8 mouse cellular contexts compared by ENCODE assay signal in the genomic region with DNA sequence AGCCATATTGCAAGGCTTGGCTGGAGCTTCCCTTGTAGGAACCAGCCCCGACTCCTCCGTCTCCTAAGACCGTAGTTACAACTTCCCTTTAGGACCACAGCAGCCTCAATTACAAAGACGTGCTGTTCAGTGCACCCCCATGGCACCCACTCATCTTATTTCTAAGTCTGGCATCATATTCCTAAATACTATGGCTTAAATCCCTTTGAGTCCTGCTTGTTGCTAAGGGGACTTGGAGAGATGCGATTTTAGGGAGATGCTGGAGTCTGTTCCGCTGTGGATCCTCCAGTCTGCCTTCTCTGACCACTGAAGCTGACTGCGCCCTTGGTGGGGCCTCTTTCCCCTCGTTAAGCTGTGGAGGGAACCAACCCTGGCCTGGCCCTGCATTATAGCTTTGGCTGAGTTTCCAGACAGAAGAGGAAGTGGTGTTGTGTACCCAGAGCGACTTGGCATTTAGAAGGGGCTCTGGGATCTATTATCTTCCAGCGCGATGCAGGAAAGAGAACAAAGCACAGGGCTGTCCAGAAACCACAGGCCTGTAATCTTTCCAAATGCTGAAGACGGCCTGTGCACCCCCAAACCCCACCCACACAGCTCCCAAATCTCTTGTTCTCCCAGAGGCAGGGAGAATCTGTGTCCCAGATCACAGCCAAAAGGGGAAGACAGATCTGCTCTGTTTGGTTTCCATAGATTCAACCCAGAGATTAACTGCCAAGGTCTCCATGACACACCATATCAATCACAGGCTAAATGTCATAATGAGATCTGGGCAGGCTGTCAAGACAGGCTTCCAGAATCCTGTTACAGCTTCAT. TPM values are rescaled to one million over a fixed set of nuclear protein-coding genes. Genes with fewer than 3 reads are reported as not detected.
DNase-seq lines count a peak whose midpoint lies in the region; ATAC-seq lines count a peak whose summit lies in the region.

No protein-coding gene starts in this region.

- H3K36me3 ChIP-seq in lung, embryonic 16.5 days (ENCODE audit: control insufficient read depth, insufficient read depth, low read length), result no peaks in the 10 kb centered on the region

- H3K27ac ChIP-seq in lung, embryonic 16.5 days (ENCODE audit: low read length), result peak overlapping the region; percentile 87

- H3K4me2 ChIP-seq in lung, embryonic 16.5 days (ENCODE audit: low read depth, low read length), result no peak overlapping the region

- no peaks in the 10 kb centered on the region for H3K9me3 ChIP-seq in lung, embryonic 16.5 days (ENCODE audit: control insufficient read depth, low read length)

- peaks cover 28% of the 10 kb centered on the region for H3K4me1 ChIP-seq in lung, embryonic 16.5 days (replicated peaks; ENCODE audit: control insufficient read depth, insufficient read depth, low read length)

- ATAC-seq in common myeloid progenitor, adult 5-6 weeks (replicated peaks; ENCODE audit: low read depth, poor library complexity, severe bottlenecking), result peak; percentile 86
- peak; percentile 86 for ATAC-seq in lung, embryonic 16.5 days (ENCODE audit: low read depth)

- no peak overlapping the region for H3K4me3 ChIP-seq in lung, embryonic 16.5 days (ENCODE audit: low read length)

- peak; percentile 13 for DNase-seq in cerebellum, postnatal 14 days
- no peak for DNase-seq in cerebellum, adult 11-12 months
- DNase-seq in heart, adult 8-10 months (ENCODE audit: low spot score), result peak; percentile 41
- peak; percentile 55 for DNase-seq in layer of hippocampus, adult 9-10 months (ENCODE audit: low spot score)
- peak; percentile 45 for DNase-seq in right cerebral cortex, postnatal 25 days
- no peak for DNase-seq in embryo, embryonic 10.5 days (ENCODE audit: low spot score)

- WGBS in lung, embryonic 16.5 days, result 41% methylated on average over 12 of the region's 12 CpGs

- H3K9ac ChIP-seq in lung, embryonic 16.5 days (ENCODE audit: low read length), result no peak overlapping the region

- H3K27me3 ChIP-seq in lung, embryonic 16.5 days (ENCODE audit: control insufficient read depth, insufficient read depth, low read depth, low read length), result no peaks in the 10 kb centered on the region

RNA-seq across cellular contexts. Expression of a gene that starts 7.4 kb away (rescaled TPM):
- total RNA-seq in common myeloid progenitor, adult 5-6 weeks (2017), result not detected in 2 replicates
- under 1 TPM in 2 of 4 experiments, not detected in 2; 0.37 to 0.47 TPM for total RNA-seq in heart, adult 8-10 months (2022)
- not detected in 2 replicates for polyA plus RNA-seq in lung, embryonic 16.5 days (2015; fragmentation: Nextera tagmentation; extraction: Ambion mirVana)

RNA-seq across cellular contexts. Expression of a gene that starts 43.4 kb away (rescaled TPM):
- 7.2 and 9.1 TPM in 2 replicates for total RNA-seq in common myeloid progenitor, adult 5-6 weeks (2017)
- 10 to 100 TPM; 29.6 to 38.3 (median 33.6) TPM for total RNA-seq in heart, adult 8-10 months (2022)
- 7.2 and 8.9 TPM in 2 replicates for polyA plus RNA-seq in lung, embryonic 16.5 days (2015; fragmentation: Nextera tagmentation; extraction: Ambion mirVana)

RNA-seq across cellular contexts. Expression of a gene that starts 44.0 kb away (rescaled TPM):
- not detected in 2 replicates for total RNA-seq in common myeloid progenitor, adult 5-6 weeks (2017)
- total RNA-seq in heart, adult 8-10 months (2022), result 1 to 10 TPM; 1.4 to 3.6 (median 2.5) TPM
- 0.28 and 0.43 TPM in 2 replicates for polyA plus RNA-seq in lung, embryonic 16.5 days (2015; fragmentation: Nextera tagmentation; extraction: Ambion mirVana)

Comparison
In these comparisons a context has a peak if more than half of its experiments do, and no peak if none do; other contexts are left out.
1. DNase-seq: peak in cerebellum, postnatal 14 days (2 of 2), heart, adult 8-10 months (single experiment), layer of hippocampus, adult 9-10 months (single experiment) and right cerebral cortex, postnatal 25 days (single experiment); none in cerebellum, adult 11-12 months (single experiment) and embryo, embryonic 10.5 days (single experiment).